Mouse (Mus musculus): Measurements from ENCODE around the gene Klhl9. TPM values are rescaled to one million over a fixed set of nuclear protein-coding genes. Genes with fewer than 3 reads are reported as not detected.
"Not testable (repeated sequence)": the region's sequence is repeated elsewhere in the genome, so short reads cannot be mapped to it uniquely, and the experiment has no call there.

Gene Klhl9
- polyA plus RNA-seq (2015; fragmentation: Nextera tagmentation; extraction: Ambion mirVana): 95.4 and 97.6 TPM in 2 replicates

DNA sequence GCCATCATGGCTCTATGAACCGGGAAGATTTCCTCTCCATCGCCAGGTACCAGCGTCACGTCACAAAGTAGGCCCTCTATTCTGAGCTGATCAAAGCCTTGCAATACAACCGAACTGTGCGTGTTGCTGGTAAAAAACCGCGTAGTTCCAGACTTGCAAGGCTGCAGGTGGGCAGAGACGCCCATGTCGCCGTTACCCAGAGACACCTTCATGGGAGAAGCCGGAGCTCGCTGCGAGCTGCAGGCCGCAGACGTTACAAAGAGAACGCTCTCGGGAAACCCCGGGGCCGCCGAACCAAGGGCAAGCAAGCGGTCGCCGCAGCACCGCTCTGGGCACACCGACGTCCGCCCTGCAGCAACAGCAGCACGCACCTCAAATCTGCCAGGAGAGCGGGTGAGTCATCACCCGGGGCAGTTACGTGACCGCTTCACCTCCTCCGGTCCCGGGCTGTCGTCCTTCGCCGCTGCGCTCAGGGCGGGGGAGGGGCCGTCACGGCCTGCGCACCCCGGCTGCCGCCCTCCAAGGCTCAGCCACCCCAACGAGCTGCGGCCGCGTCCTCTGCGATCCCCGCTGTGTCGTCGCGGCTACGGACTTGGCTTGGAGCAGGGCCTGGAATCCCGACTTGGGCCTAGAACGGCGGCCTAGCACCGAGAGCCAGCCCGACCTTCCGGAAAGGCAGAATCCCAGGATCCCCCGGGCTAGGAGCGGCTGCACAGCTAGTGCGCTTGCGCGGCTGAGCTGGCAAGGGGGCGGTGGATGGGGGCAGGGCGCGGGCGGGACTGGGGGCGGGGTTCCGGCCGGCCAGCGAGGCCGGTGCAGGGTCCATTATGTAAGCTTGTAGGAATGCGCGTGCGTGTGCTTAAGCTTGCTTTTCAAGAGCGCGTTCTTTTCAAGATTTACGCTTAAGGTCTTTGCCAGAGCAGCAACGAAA lies at the start of gene Klhl9, which contains the start of gene Gm26566:
Gene Klhl9 (minus strand): TSS at position 675 of the 931 bp plus-strand sequence.
Gene Gm26566 (plus strand): TSS at position 15 of the 931 bp plus-strand sequence.
- Histone ChIP-seq H3K27me3 (ENCODE audit: insufficient read depth, low read length) (no peaks in the 10 kb centered on the region), H3K4me2 (replicated peaks; ENCODE audit: low read depth, low read length) (peak within 1 kb of the TSS; percentile 87), H3K36me3 (ENCODE audit: insufficient read depth, low read length) (peaks cover 16% of the 10 kb centered on the region), H3K27ac (ENCODE audit: low read length) (peak within 1 kb of the TSS; percentile 99), H3K4me3 (ENCODE audit: low read length) (peak within 1 kb of the TSS; percentile 90), H3K4me1 (ENCODE audit: insufficient read depth, low read length) (peaks cover 24% of the 10 kb centered on the region), H3K9ac (replicated peaks; ENCODE audit: low read length) (peak within 1 kb of the TSS; percentile 99), H3K9me3 (ENCODE audit: low read length) (no peaks in the 10 kb centered on the region)
- ATAC-seq (ENCODE audit: low FRiP score, low TSS enrichment): peak; percentile 98
- under 1% methylated on average over 82 of the region's 82 CpGs for WGBS

DNA sequence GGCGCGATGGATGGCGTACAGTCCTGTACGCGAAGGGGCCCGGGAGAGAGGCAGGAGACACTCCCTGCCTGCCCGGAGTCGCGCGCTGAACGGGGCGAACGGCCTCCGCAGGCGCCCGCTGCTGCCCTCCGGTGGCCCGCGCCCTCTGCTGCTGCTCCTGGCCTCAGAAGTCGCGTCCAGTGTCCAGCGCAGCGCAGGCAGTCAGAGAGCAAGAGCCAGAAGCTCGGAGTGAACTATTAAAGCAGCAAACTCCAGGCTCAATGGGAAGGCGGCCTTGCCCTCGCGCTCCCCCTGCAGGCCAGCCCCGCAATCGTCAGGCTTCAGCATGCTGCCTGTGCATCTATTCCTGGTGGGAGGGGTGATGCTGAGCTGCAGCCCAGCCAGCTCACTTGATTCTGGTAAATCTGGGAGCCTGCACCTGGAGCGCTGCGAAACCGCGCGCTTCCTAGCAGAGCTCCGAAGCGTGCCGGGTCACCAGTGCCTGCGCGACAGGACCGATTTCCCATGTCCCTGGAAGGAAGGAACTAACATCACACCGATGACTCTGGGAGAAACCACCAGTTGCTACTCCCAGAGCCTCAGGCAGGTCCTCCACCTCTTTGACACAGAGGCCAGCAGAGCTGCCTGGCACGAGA lies 41.2 kb upstream of the Klhl9 start:
- 2% methylated on average over 25 of the region's 42 CpGs for WGBS
- H3K4me2 ChIP-seq (replicated peaks; ENCODE audit: low read depth, low read length): peak overlapping the region; percentile 39
- not testable (repeated sequence) for H3K4me1 ChIP-seq (ENCODE audit: insufficient read depth, low read length); H3K9me3 ChIP-seq (ENCODE audit: low read length); ATAC-seq (ENCODE audit: low FRiP score, low TSS enrichment); H3K27ac ChIP-seq (ENCODE audit: low read length); H3K36me3 ChIP-seq (ENCODE audit: insufficient read depth, low read length); H3K27me3 ChIP-seq (ENCODE audit: insufficient read depth, low read length)
- H3K4me3 ChIP-seq (ENCODE audit: low read length): peak overlapping the region; percentile 27
- 0 out of 2 replicates have a peak overlapping the region, but pooled peaks have one; percentile 41 for H3K9ac ChIP-seq (replicated peaks; ENCODE audit: low read length)

DNA sequence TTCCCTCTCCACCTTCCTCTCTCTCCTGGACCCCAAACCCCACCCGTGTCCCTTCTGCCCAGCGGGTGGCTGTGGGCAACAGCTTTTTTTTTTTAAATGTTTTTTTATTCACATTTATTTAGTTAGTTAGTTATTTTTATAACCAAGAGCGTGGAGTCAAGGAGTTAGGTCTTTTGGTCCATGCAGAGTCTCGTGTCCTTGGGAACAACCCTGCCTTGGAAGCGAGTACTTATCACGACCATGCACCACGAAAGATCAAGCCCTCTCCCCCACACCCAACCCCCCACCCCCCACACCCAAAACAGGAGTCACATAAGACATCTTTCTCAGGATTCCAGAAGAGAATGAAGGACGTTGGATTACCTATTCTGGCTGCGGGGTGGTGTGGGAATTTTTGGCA lies 40.1 kb upstream of the Klhl9 start:
- H3K4me2 ChIP-seq (replicated peaks; ENCODE audit: low read depth, low read length); H3K9ac ChIP-seq (replicated peaks; ENCODE audit: low read length); ATAC-seq (ENCODE audit: low FRiP score, low TSS enrichment); H3K4me3 ChIP-seq (ENCODE audit: low read length); H3K4me1 ChIP-seq (ENCODE audit: insufficient read depth, low read length); H3K27ac ChIP-seq (ENCODE audit: low read length); H3K27me3 ChIP-seq (ENCODE audit: insufficient read depth, low read length); H3K36me3 ChIP-seq (ENCODE audit: insufficient read depth, low read length); H3K9me3 ChIP-seq (ENCODE audit: low read length): not testable (repeated sequence)
- WGBS: 67% methylated on average over 7 of the region's 9 CpGs

DNA sequence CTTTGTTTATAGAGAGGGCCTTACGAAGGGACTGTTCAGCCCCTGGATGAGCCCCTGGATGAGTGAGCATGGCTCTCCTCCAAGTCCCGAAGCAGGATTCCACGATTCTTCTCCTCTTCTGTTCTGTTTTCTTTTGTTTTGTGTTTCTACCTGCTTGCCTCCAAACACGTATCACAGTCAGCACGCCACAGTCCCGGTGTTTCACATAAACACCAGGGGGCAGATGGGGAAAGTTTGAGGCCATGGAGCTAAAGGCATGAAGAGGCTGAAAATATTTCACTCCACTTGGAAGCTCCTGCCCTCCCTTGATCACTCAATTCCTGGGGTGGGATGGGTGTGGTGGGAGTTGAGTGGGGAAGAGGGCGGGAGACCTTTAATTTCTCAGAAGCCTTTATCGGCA lies 39.5 kb upstream of the Klhl9 start:
- not testable (repeated sequence) for H3K27ac ChIP-seq (ENCODE audit: low read length); H3K9ac ChIP-seq (replicated peaks; ENCODE audit: low read length); H3K4me2 ChIP-seq (replicated peaks; ENCODE audit: low read depth, low read length); H3K36me3 ChIP-seq (ENCODE audit: insufficient read depth, low read length); H3K27me3 ChIP-seq (ENCODE audit: insufficient read depth, low read length); H3K4me3 ChIP-seq (ENCODE audit: low read length); ATAC-seq (ENCODE audit: low FRiP score, low TSS enrichment); H3K9me3 ChIP-seq (ENCODE audit: low read length); H3K4me1 ChIP-seq (ENCODE audit: insufficient read depth, low read length)
- 66% methylated on average over 6 of the region's 8 CpGs for WGBS

DNA sequence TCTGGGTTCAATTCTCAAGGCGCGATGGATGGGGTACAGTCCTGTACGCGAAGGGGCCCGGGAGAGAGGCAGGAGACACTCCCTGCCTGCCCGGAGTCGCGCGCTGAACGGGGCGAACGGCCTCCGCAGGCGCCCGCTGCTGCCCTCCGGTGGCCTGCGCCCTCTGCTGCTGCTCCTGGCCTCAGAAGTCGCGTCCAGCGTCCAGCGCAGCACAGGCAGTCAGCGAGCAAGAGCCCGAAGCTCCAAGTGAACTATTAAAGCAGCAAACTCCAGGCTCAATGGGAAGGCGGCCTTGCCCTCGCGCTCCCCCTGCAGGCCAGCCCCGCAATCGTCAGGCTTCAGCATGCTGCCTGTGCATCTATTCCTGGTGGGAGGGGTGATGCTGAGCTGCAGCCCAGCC lies 38.2 kb upstream of the Klhl9 start:
- not testable (repeated sequence) for H3K27me3 ChIP-seq (ENCODE audit: insufficient read depth, low read length); H3K4me1 ChIP-seq (ENCODE audit: insufficient read depth, low read length); H3K27ac ChIP-seq (ENCODE audit: low read length); H3K9ac ChIP-seq (replicated peaks; ENCODE audit: low read length); H3K36me3 ChIP-seq (ENCODE audit: insufficient read depth, low read length); H3K9me3 ChIP-seq (ENCODE audit: low read length); ATAC-seq (ENCODE audit: low FRiP score, low TSS enrichment)
- Histone ChIP-seq H3K4me2 (replicated peaks; ENCODE audit: low read depth, low read length) (peak overlapping the region; percentile 42), H3K4me3 (ENCODE audit: low read length) (peak overlapping the region; percentile 32)
- under 1% methylated on average over 25 of the region's 28 CpGs for WGBS

DNA sequence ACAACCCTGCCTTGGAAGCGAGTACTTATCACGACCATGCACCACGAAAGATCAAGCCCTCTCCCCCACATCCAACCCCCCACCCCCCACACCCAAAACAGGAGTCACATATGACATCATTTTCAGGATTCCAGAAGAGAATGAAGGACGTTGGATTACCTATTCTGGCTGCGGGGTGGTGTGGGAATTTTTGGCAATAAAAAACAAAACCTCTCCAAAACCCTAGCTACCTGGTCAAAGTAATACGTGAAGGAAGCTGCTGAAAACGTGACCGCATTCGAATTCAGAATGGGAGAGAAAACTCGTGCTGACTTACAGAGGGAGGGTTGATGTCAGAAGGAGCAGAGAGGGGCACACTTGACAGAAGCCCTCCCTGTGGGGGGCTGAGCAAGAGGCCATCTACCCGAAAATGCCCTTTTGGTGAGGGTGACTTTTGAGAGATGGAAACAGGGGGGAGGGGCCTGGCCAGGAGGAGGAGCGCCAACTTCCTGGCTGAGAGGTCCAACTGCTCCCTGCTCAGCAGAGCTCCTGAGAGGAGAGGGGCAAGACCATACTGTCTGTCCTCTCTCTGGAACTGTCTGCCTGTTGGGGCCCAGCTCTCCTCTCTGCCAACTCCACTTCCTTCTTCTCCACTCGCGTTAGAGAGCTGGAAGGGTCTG lies 37.5 kb upstream of the Klhl9 start, which contains the start of gene Gm13283:
Gene Gm13283 (plus strand): TSS at position 510 of the 659 bp plus-strand sequence.
- Histone ChIP-seq H3K4me2 (replicated peaks; ENCODE audit: low read depth, low read length) (peak within 1 kb of the TSS; percentile 42), H3K4me3 (ENCODE audit: low read length) (peak within 1 kb of the TSS; percentile 32)
- H3K36me3 ChIP-seq (ENCODE audit: insufficient read depth, low read length); H3K9me3 ChIP-seq (ENCODE audit: low read length); H3K27me3 ChIP-seq (ENCODE audit: insufficient read depth, low read length); H3K27ac ChIP-seq (ENCODE audit: low read length); H3K9ac ChIP-seq (replicated peaks; ENCODE audit: low read length); ATAC-seq (ENCODE audit: low FRiP score, low TSS enrichment); H3K4me1 ChIP-seq (ENCODE audit: insufficient read depth, low read length): not testable (repeated sequence)
- WGBS: 23% methylated on average over 6 of the region's 14 CpGs

DNA sequence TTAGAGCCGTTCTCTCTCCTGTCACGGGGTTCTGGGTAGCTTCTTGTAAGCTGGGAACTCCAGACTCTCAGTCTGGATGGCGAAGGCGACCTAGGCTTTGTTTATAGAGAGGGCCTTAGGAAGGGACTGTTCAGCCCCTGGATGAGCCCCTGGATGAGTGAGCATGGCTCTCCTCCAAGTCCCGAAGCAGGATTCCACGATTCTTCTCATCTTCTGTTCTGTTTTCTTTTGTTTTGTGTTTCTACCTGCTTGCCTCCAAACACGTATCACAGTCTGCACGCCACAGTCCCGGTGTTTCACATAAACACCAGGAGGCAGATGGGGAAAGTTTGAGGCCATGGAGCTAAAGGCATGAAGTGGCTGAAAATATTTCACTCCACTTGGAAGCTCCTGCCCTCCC lies 36.5 kb upstream of the Klhl9 start:
- H3K4me2 ChIP-seq (replicated peaks; ENCODE audit: low read depth, low read length); ATAC-seq (ENCODE audit: low FRiP score, low TSS enrichment); H3K27me3 ChIP-seq (ENCODE audit: insufficient read depth, low read length); H3K4me3 ChIP-seq (ENCODE audit: low read length); H3K27ac ChIP-seq (ENCODE audit: low read length); H3K9ac ChIP-seq (replicated peaks; ENCODE audit: low read length); H3K9me3 ChIP-seq (ENCODE audit: low read length); H3K4me1 ChIP-seq (ENCODE audit: insufficient read depth, low read length); H3K36me3 ChIP-seq (ENCODE audit: insufficient read depth, low read length): not testable (repeated sequence)
- 78% methylated on average over 8 of the region's 9 CpGs for WGBS

DNA sequence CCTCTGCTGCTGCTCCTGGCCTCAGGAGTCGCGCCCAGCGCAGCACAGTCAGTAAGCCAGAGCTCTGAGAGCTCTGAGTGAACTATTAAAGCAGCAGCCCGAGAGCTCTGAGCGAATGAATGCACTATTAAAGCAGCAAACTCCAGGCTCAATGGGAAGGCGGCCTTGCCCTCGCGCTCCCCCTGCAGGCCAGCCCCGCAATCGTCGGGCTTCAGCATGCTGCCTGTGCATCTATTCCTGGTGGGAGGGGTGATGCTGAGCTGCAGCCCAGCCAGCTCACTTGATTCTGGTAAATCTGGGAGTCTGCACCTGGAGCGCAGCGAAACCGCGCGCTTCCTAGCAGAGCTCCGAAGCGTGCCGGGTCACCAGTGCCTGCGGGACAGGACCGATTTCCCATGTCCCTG lies 35.4 kb upstream of the Klhl9 start:
- H3K27me3 ChIP-seq (ENCODE audit: insufficient read depth, low read length); H3K9me3 ChIP-seq (ENCODE audit: low read length); H3K36me3 ChIP-seq (ENCODE audit: insufficient read depth, low read length); H3K4me1 ChIP-seq (ENCODE audit: insufficient read depth, low read length): not testable (repeated sequence)
- Histone ChIP-seq H3K27ac (ENCODE audit: low read length) (peak overlapping the region; percentile 97), H3K9ac (replicated peaks; ENCODE audit: low read length) (peak overlapping the region; percentile 76), H3K4me2 (replicated peaks; ENCODE audit: low read depth, low read length) (peak overlapping the region; percentile 77), H3K4me3 (ENCODE audit: low read length) (peak overlapping the region; percentile 57)
- peak; percentile 100 for ATAC-seq (ENCODE audit: low FRiP score, low TSS enrichment)
- WGBS: under 1% methylated on average over 11 of the region's 21 CpGs

DNA sequence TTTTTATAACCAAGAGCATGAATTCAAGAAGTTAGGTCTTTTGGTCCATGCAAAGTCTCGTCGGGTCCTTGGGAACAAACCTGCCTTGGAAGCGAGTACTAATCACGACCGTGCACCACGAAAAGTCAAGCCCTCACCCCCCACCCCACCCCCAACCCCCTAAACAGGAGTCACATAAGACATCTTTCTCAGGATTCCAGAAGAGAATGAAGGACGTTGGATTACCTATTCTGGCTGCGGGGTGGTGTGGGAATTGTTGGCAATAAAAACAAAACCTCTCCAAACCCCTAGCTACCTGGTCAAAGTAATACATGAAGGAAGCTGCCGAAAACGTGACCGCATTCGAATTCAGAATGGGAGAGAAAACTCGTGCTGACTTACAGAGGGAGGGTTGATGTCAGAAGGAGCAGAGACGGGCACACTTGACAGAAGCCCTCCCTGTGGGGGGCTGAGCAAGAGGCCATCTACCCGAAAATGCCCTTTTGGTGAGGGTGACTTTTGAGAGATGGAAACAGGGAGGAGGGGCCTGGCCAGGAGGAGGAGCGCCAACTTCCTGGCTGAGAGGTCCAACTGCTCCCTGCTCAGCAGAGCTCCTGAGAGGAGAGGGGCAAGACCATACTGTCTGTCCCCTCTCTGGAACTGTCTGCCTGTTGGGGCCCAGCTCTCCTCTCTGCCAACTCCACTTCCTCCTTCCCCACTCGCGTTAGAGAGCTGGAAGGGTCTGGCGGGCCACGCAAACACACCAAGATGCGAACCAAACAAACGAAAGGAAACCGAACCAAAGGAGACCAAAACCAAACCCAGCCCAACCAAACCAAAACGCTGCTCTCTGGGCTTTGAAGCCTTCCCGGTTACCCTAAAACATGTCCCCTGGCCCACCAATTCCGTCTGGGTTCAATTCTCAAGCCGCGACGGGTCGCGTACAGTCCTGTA lies 34.6 kb upstream of the Klhl9 start:
- H3K27ac ChIP-seq (ENCODE audit: low read length): peak overlapping the region; percentile 97
- peak overlapping the region; percentile 77 for H3K4me2 ChIP-seq (replicated peaks; ENCODE audit: low read depth, low read length)
- not testable (repeated sequence) for ATAC-seq (ENCODE audit: low FRiP score, low TSS enrichment); H3K9me3 ChIP-seq (ENCODE audit: low read length); H3K27me3 ChIP-seq (ENCODE audit: insufficient read depth, low read length); H3K4me1 ChIP-seq (ENCODE audit: insufficient read depth, low read length); H3K36me3 ChIP-seq (ENCODE audit: insufficient read depth, low read length)
- peak overlapping the region; percentile 57 for H3K4me3 ChIP-seq (ENCODE audit: low read length)
- WGBS: 9% methylated on average over 27 of the region's 31 CpGs
- H3K9ac ChIP-seq (replicated peaks; ENCODE audit: low read length): peak overlapping the region; percentile 76
